Mouse (Mus musculus): ENCODE measurements around the gene Noc2l. TPM values are rescaled to one million over a fixed set of nuclear protein-coding genes. Genes with fewer than 3 reads are reported as not detected.

Noc2l gene
- polyA plus RNA-seq, 2 experiments = 40.2 to 68.0 TPM

GRCm38 (mm10) chr4:156197829-156198205 is 38.0 kb upstream of the Noc2l start:
- under 1% methylated on average over 26 of the region's 26 CpGs for WGBS (ENCODE audit: insufficient replicate concordance)
- H3K27me3 ChIP-seq (ENCODE audit: control insufficient read depth, insufficient read depth, low read length) = peaks cover 19% of the 10 kb centered on the region
- H3K4me3 ChIP-seq (ENCODE audit: insufficient read depth in 1 of 2, low read depth in 2 of 2, low read length in 2 of 2) = peak overlapping the region; percentile 72 to 78

GRCm38 (mm10) chr4:156200623-156201475 is 35.0 kb upstream of the Noc2l start, which contains the start of gene Isg15:
TSS of gene Isg15 (minus strand) at chr4:156200818.
- H3K9ac ChIP-seq (replicated peaks) = peak within 1 kb of the TSS; percentile 24; the same call in 1 of the 2 replicates
- peak within 1 kb of the TSS; percentile 49 for H3K4me2 ChIP-seq (ENCODE audit: low read depth)
- H3K4me3 ChIP-seq (ENCODE audit: insufficient read depth in 1 of 2, low read depth in 2 of 2, low read length in 2 of 2) = peak within 1 kb of the TSS in 1 of 2 experiments; percentile 29; a peak in 3 of 4 replicates
- no peak for DNase-seq (ENCODE audit: low read depth in 3 of 3, low spot score in 3 of 3)
- H3K27ac ChIP-seq = no peak within 1 kb of the TSS
- no peaks in the 10 kb centered on the region for H3K36me3 ChIP-seq (replicated peaks; ENCODE audit: control insufficient read depth, insufficient read depth, low read depth)
- 40% methylated on average over 10 of the region's 10 CpGs for WGBS (ENCODE audit: insufficient replicate concordance)
- ATAC-seq (ENCODE audit: insufficient read depth) = no peak
- peaks cover 14 to 17% of the 10 kb centered on the region in 2 experiments for H3K4me1 ChIP-seq (replicated peaks; ENCODE audit: control insufficient read depth in 2 of 2, insufficient read depth in 2 of 2, low read length in 1 of 2)
- peaks cover 44% of the 10 kb centered on the region for H3K27me3 ChIP-seq (ENCODE audit: control insufficient read depth, insufficient read depth, low read length)
- no peaks in the 10 kb centered on the region for H3K9me3 ChIP-seq (ENCODE audit: control insufficient read depth, low read length)
- TF ChIP-seq CTCF (IDR thresholded peaks at IDR 0.05; ENCODE audit: low read depth) (no peak), EP300 (IDR thresholded peaks at IDR 0.05; ENCODE audit: low read depth) (no peak)

More at GRCm38 (mm10) chr4:156197829-156198205, 38.0 kb upstream of the Noc2l start:
- no peaks in the 10 kb centered on the region for H3K36me3 ChIP-seq (replicated peaks; ENCODE audit: control insufficient read depth, insufficient read depth, low read depth)
- H3K9ac ChIP-seq (replicated peaks) = peak overlapping the region; percentile 75
- DNase-seq (ENCODE audit: low read depth in 3 of 3, low spot score in 3 of 3) = peak; percentile 80 to 82 (median 80)
- ATAC-seq (ENCODE audit: insufficient read depth) = peak; percentile 87
- no peaks in the 10 kb centered on the region for H3K9me3 ChIP-seq (ENCODE audit: control insufficient read depth, low read length)
- peak; percentile 45 for TF ChIP-seq CTCF (IDR thresholded peaks at IDR 0.05; ENCODE audit: low read depth)
- TF ChIP-seq EP300 (IDR thresholded peaks at IDR 0.05; ENCODE audit: low read depth) = no peak
- H3K27ac ChIP-seq = peak overlapping the region; percentile 90
- peak overlapping the region; percentile 86 for H3K4me2 ChIP-seq (ENCODE audit: low read depth)
- H3K4me1 ChIP-seq (replicated peaks; ENCODE audit: control insufficient read depth in 2 of 2, insufficient read depth in 2 of 2, low read length in 1 of 2) = peaks cover 15 to 28% of the 10 kb centered on the region in 2 experiments

GRCm38 (mm10) chr4:156202462-156202893 is 33.3 kb upstream of the Noc2l start:
- TF ChIP-seq EP300 (IDR thresholded peaks at IDR 0.05; ENCODE audit: low read depth) = peak; percentile 94
- no peak for TF ChIP-seq CTCF (IDR thresholded peaks at IDR 0.05; ENCODE audit: low read depth)
- Histone ChIP-seq H3K4me1 (replicated peaks; ENCODE audit: control insufficient read depth in 2 of 2, insufficient read depth in 2 of 2, low read length in 1 of 2) (peaks cover 9 to 17% of the 10 kb centered on the region in 2 experiments), H3K27me3 (ENCODE audit: control insufficient read depth, insufficient read depth, low read length) (peaks cover 37% of the 10 kb centered on the region), H3K9ac (replicated peaks) (peak overlapping the region; percentile 56), H3K9me3 (ENCODE audit: control insufficient read depth, low read length) (no peaks in the 10 kb centered on the region), H3K4me2 (ENCODE audit: low read depth) (peak overlapping the region; percentile 80), H3K36me3 (replicated peaks; ENCODE audit: control insufficient read depth, insufficient read depth, low read depth) (no peaks in the 10 kb centered on the region), H3K27ac (peak overlapping the region; percentile 74), H3K4me3 (ENCODE audit: insufficient read depth in 1 of 2, low read depth in 2 of 2, low read length in 2 of 2) (peak overlapping the region; percentile 52 to 62)
- DNase-seq (ENCODE audit: low read depth in 3 of 3, low spot score in 3 of 3) = peak; percentile 73 to 81 (median 80)
- peak; percentile 76 for ATAC-seq (ENCODE audit: insufficient read depth)
- WGBS (ENCODE audit: insufficient replicate concordance) = 12% methylated on average over 12 of the region's 12 CpGs

- Histone ChIP-seq H3K36me3 (replicated peaks; ENCODE audit: control insufficient read depth, insufficient read depth, low read depth) (no peaks in the 10 kb centered on the region), H3K9ac (replicated peaks) (peak within 1 kb of the TSS; percentile 56), H3K4me2 (ENCODE audit: low read depth) (peak within 1 kb of the TSS; percentile 80), H3K9me3 (ENCODE audit: control insufficient read depth, low read length) (no peaks in the 10 kb centered on the region), H3K27ac (peak within 1 kb of the TSS; percentile 74), H3K27me3 (ENCODE audit: control insufficient read depth, insufficient read depth, low read length) (peaks cover 37% of the 10 kb centered on the region), H3K4me1 (replicated peaks; ENCODE audit: control insufficient read depth in 2 of 2, insufficient read depth in 2 of 2, low read length in 1 of 2) (peaks cover 9 to 16% of the 10 kb centered on the region in 2 experiments), H3K4me3 (ENCODE audit: insufficient read depth in 1 of 2, low read depth in 2 of 2, low read length in 2 of 2) (peak within 1 kb of the TSS; percentile 62 to 63)
- ATAC-seq (ENCODE audit: insufficient read depth) = peak; percentile 76
- peak; percentile 44 to 58 (median 53) for DNase-seq (ENCODE audit: low read depth in 3 of 3, low spot score in 3 of 3)
- WGBS (ENCODE audit: insufficient replicate concordance) = under 1% methylated on average over 33 of the region's 39 CpGs
- TF ChIP-seq CTCF (IDR thresholded peaks at IDR 0.05; ENCODE audit: low read depth) (no peak), EP300 (IDR thresholded peaks at IDR 0.05; ENCODE audit: low read depth) (no peak)
Measured at GRCm38 (mm10) chr4:156203001-156203412, 32.8 kb upstream of the Noc2l start, which contains the start of gene AW011738. TSS of gene AW011738 (plus strand) at chr4:156203304.
